In genomic region chr5:113136951-113137487, GRCm38 (mm10) we compare ENCODE assay signal across 8 mouse cellular contexts. TPM values are rescaled to one million over a fixed set of nuclear protein-coding genes. Genes with fewer than 3 reads are reported as not detected.
A peak's percentile ranks its signal among the peaks of the same experiment; 100 is the strongest.
DNase-seq lines count a peak whose midpoint lies in the region; ATAC-seq and TF ChIP-seq lines count a peak whose summit lies in the region.

No protein-coding gene starts in this region.

- H3K9me3 ChIP-seq in lung, embryonic 14.5 days (ENCODE audit: low read depth, low read length) = 0 out of 2 replicates have a peak, but pooled peaks cover 3% of the 10 kb centered on the region
- peaks cover 4% of the 10 kb centered on the region; the same call in 1 of the 2 replicates for H3K9me3 ChIP-seq in stomach, embryonic 16.5 days (replicated peaks; ENCODE audit: control insufficient read depth, low read length)

- no peaks in the 10 kb centered on the region for H3K36me3 ChIP-seq in kidney, adult 2 months (ENCODE audit: control insufficient read depth, insufficient read depth, low read length)
- H3K36me3 ChIP-seq in lung, embryonic 14.5 days (ENCODE audit: insufficient read depth) = no peaks in the 10 kb centered on the region
- H3K36me3 ChIP-seq in stomach, embryonic 16.5 days (ENCODE audit: control insufficient read depth, insufficient read depth, low read length) = no peaks in the 10 kb centered on the region

- H3K4me3 ChIP-seq in kidney, adult 2 months (ENCODE audit: insufficient read depth, low read depth, low read length) = peak overlapping the region; percentile 5; the same call in 1 of the 2 replicates
- peak overlapping the region; percentile 49; the same call in 1 of the 2 replicates for H3K4me3 ChIP-seq in embryonic fibroblast, embryonic 13.5 days (ENCODE audit: insufficient read depth, low read length)
- peak overlapping the region; percentile 47 for H3K4me3 ChIP-seq in lung, embryonic 14.5 days (ENCODE audit: low read depth, low read length)
- peak overlapping the region; percentile 54 for H3K4me3 ChIP-seq in stomach, embryonic 16.5 days (replicated peaks; ENCODE audit: low read length)

- no peaks in the 10 kb centered on the region for H3K4me1 ChIP-seq in kidney, adult 2 months (ENCODE audit: control insufficient read depth, insufficient read depth, low read length)
- peaks cover 8% of the 10 kb centered on the region for H3K4me1 ChIP-seq in embryonic fibroblast, embryonic 13.5 days (ENCODE audit: control insufficient read depth, insufficient read depth, low read length)
- peaks cover 24% of the 10 kb centered on the region; the same call in 1 of the 2 replicates for H3K4me1 ChIP-seq in lung, embryonic 14.5 days (ENCODE audit: insufficient read depth)
- peaks cover 24% of the 10 kb centered on the region for H3K4me1 ChIP-seq in stomach, embryonic 16.5 days (ENCODE audit: control insufficient read depth, insufficient read depth, low read length)

- no peak for TF ChIP-seq POLR2A in kidney, adult 2 months (IDR thresholded peaks at IDR 0.05; ENCODE audit: low read depth, low read length)
- TF ChIP-seq POLR2A in embryonic fibroblast, embryonic 13.5 days (IDR thresholded peaks at IDR 0.05; ENCODE audit: low read depth, low read length) = no peak

- TF ChIP-seq CTCF in kidney, adult 2 months (conservative IDR thresholded peaks at IDR 0.05; ENCODE audit: insufficient read depth, insufficient read length, low read depth, low read length) = no peak
- TF ChIP-seq CTCF in embryonic fibroblast, embryonic 13.5 days (IDR thresholded peaks at IDR 0.05; ENCODE audit: borderline replicate concordance, insufficient read depth, low read length) = no peak
- TF ChIP-seq CTCF in lung, embryonic 14.5 days (IDR thresholded peaks at IDR 0.05; ENCODE audit: low read depth) = no peak

- no peak for ATAC-seq in lung, embryonic 14.5 days (ENCODE audit: insufficient read depth)
- 0 out of 2 replicates have a peak, but pooled peaks have one; percentile 1 for ATAC-seq in stomach, embryonic 16.5 days (ENCODE audit: insufficient read depth, low FRiP score)

- intact Hi-C loops in heart, postnatal 14 days (cut with DNase I) = no loop called here

- 71% methylated on average over 13 of the region's 13 CpGs for WGBS in kidney, adult 2 months
- WGBS in lung, embryonic 14.5 days = 45% methylated on average over 13 of the region's 13 CpGs
- WGBS in stomach, embryonic 16.5 days = 50% methylated on average over 13 of the region's 13 CpGs

- peak overlapping the region; percentile 64 for H3K9ac ChIP-seq in lung, embryonic 14.5 days
- H3K9ac ChIP-seq in stomach, embryonic 16.5 days (ENCODE audit: low read length) = peak overlapping the region; percentile 79

- no peak overlapping the region for H3K27ac ChIP-seq in kidney, adult 2 months (ENCODE audit: insufficient read depth, low read depth, low read length)
- no peak overlapping the region for H3K27ac ChIP-seq in embryonic fibroblast, embryonic 13.5 days (ENCODE audit: insufficient read depth, low read length)
- peak overlapping the region; percentile 95 for H3K27ac ChIP-seq in lung, embryonic 14.5 days (ENCODE audit: low read depth)
- peak overlapping the region; percentile 95 for H3K27ac ChIP-seq in stomach, embryonic 16.5 days (ENCODE audit: low read length)

- no peaks in the 10 kb centered on the region for H3K27me3 ChIP-seq in kidney, adult 2 months (replicated peaks; ENCODE audit: control insufficient read depth, insufficient read depth, low read length)
- peaks cover 10% of the 10 kb centered on the region for H3K27me3 ChIP-seq in lung, embryonic 14.5 days (ENCODE audit: insufficient read depth, low read length)
- peaks cover 7% of the 10 kb centered on the region; the same call in 1 of the 2 replicates for H3K27me3 ChIP-seq in stomach, embryonic 16.5 days (ENCODE audit: control insufficient read depth, insufficient read depth, low read length)

- H3K4me2 ChIP-seq in lung, embryonic 14.5 days = peak overlapping the region; percentile 94
- H3K4me2 ChIP-seq in stomach, embryonic 16.5 days (ENCODE audit: low read depth, low read length) = peak overlapping the region; percentile 88

- DNase-seq in kidney, adult 2 months = peak; percentile 30
- DNase-seq in kidney, postnatal 10 days = no peak
- DNase-seq in heart, postnatal 14 days = peak; percentile 55 to 59
- no peak for DNase-seq in lung, embryonic 14.5 days
- no peak for DNase-seq in testis, postnatal 10 days (ENCODE audit: low spot score)
- DNase-seq in ovary, postnatal 36 days (ENCODE audit: low spot score) = no peak

RNA-seq across cellular contexts. Expression of gene Crybb3, which starts 55.6 kb away (rescaled TPM):
- polyA plus RNA-seq in kidney, adult 2 months (2012; rRNA removed) = 1.5 and 2.8 TPM in 2 replicates
- polyA plus RNA-seq in embryonic fibroblast, embryonic 13.5 days (2011; ENCODE audit: insufficient read length, low read depth, missing spikeins) = 1.3 TPM in 1 of 2 replicates, not detected in the other
- total RNA-seq in heart, postnatal 14 days (2021) = 1 to 10 TPM; 2.8 to 2.9 TPM
- polyA plus RNA-seq in lung, embryonic 14.5 days (2014; fragmentation: Nextera tagmentation; extraction: Ambion mirVana) = 0.46 and 1.1 TPM in 2 replicates
- polyA plus RNA-seq in stomach, embryonic 16.5 days (2015; fragmentation: Nextera tagmentation; extraction: Ambion mirVana) = 0.85 and 1.2 TPM in 2 replicates

Comparison
In these comparisons a context has a peak if more than half of its experiments do, and no peak if none do; other contexts are left out.
1. DNase-seq: peak in kidney, adult 2 months (single experiment) and heart, postnatal 14 days (2 of 2); none in kidney, postnatal 10 days (single experiment), lung, embryonic 14.5 days (single experiment), testis, postnatal 10 days (single experiment) and ovary, postnatal 36 days (single experiment).
2. H3K27ac ChIP-seq: peak in lung, embryonic 14.5 days (single experiment) and stomach, embryonic 16.5 days (single experiment); none in kidney, adult 2 months (single experiment) and embryonic fibroblast, embryonic 13.5 days (single experiment).
3. Peak in every context shown above with its lines, with median percentiles within 50 percentile points of each other: H3K4me3 ChIP-seq.